8 mouse cellular contexts compared by ENCODE assay signal in the genomic region with DNA sequence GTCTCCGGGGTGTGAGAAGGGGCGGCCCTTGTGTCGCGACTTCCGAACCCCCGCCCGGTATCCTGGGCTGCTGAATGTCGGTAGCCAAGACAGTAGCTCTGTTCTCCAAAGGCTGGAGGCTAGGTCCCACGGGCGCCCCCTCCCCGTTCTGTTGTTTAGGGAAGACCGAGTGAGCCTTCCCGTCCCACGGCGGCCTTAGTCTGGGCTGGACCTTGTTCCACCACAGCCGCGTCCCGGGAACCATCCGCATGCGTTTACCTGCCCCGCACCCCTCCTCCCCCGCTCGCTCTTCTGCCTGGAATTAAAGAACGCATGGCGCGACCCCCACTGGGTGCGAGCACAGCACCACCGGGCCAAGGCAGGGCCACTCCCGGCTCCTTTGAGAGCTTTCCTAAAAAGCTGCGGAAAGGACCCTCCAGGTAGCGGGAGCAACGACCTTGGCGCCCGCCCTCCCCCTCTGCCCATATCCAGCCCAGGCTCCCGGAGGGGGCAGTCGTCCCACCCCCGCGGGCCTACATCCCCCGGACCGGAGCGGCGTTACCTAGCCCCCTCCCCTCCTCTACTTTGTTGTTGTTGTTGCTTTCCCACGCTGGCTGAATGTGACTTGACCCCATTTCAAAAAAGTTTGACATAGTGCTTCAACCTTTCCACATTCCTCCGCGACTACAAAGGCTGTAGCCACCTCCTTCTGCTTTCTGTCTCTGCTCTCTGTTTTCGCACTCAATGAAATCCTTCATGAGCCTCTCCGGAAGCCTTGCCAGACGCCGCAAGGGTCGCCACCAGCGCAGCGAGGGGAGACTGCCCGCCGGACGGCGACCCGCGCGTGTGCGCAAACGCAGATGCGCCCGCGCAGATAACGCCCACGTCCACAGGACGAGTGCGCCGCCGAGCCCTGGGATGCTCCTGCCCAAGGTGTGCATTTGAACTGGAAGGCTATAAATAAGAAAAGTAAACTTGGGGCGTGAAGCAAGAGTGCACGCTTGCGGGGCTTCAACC.
A peak's percentile ranks its signal among the peaks of the same experiment; 100 is the strongest.
DNase-seq lines count a peak whose midpoint lies in the region; ATAC-seq and TF ChIP-seq lines count a peak whose summit lies in the region.

No protein-coding gene starts in this region.

- peak; percentile 14; the same call in 1 of the 2 replicates for ATAC-seq in forebrain, postnatal 0 days
- peak; percentile 44 for ATAC-seq in kidney, embryonic 16.5 days (ENCODE audit: low FRiP score, low TSS enrichment)
- peak; percentile 47 for ATAC-seq in midbrain, embryonic 16.5 days

- TF ChIP-seq CTCF in liver, adult 2 months (IDR thresholded peaks at IDR 0.05; ENCODE audit: low read depth, low read length), result no peak
- no peak for TF ChIP-seq CTCF in bone marrow macrophage, adult 2 months (IDR thresholded peaks at IDR 0.05; ENCODE audit: low read depth, low read length)
- TF ChIP-seq CTCF in forebrain, postnatal 0 days (IDR thresholded peaks at IDR 0.05; ENCODE audit: low read depth), result no peak

- H3K4me1 ChIP-seq in liver, adult 2 months (ENCODE audit: control insufficient read depth, insufficient read depth, low read length), result no peaks in the 10 kb centered on the region; the same call in 1 of the 2 replicates
- H3K4me1 ChIP-seq in bone marrow macrophage, adult 2 months (ENCODE audit: control insufficient read depth, insufficient read depth, low read length), result no peaks in the 10 kb centered on the region
- H3K4me1 ChIP-seq in forebrain, postnatal 0 days (ENCODE audit: insufficient read depth), result 0 out of 2 replicates have a peak, but pooled peaks cover 3% of the 10 kb centered on the region
- H3K4me1 ChIP-seq in kidney, embryonic 16.5 days (ENCODE audit: insufficient read depth, low read length), result peaks cover 9% of the 10 kb centered on the region
- peaks cover 19% of the 10 kb centered on the region for H3K4me1 ChIP-seq in midbrain, embryonic 16.5 days (ENCODE audit: control insufficient read depth, insufficient read depth, low read length)

- under 1% methylated on average over 73 of the region's 73 CpGs for WGBS in liver, adult 2 months
- 2% methylated on average over 73 of the region's 73 CpGs for WGBS in forebrain, postnatal 0 days
- WGBS in kidney, embryonic 16.5 days, result under 1% methylated on average over 73 of the region's 73 CpGs
- WGBS in midbrain, embryonic 16.5 days, result under 1% methylated on average over 67 of the region's 73 CpGs

- DNase-seq in liver, adult 2 months (ENCODE audit: extremely low read depth, low read depth, low spot score), result no peak
- no peak for DNase-seq in liver
- DNase-seq in forebrain, postnatal 0 days, result peak; percentile 3
- DNase-seq in natural killer cell, adult 2 months (ENCODE audit: low spot score in 2 of 2), result no peak
- DNase-seq in spleen, postnatal 36 days (ENCODE audit: low spot score in 2 of 2), result no peak

- peak overlapping the region; percentile 97 for H3K4me2 ChIP-seq in forebrain, postnatal 0 days (ENCODE audit: low read depth)
- peak overlapping the region; percentile 98 for H3K4me2 ChIP-seq in kidney, embryonic 16.5 days (replicated peaks; ENCODE audit: low read depth, low read length)
- peak overlapping the region; percentile 77 for H3K4me2 ChIP-seq in midbrain, embryonic 16.5 days (ENCODE audit: low read length)

- H3K27me3 ChIP-seq in liver, adult 2 months (ENCODE audit: control insufficient read depth, insufficient read depth, low read length), result peaks cover 18% of the 10 kb centered on the region
- H3K27me3 ChIP-seq in forebrain, postnatal 0 days (ENCODE audit: insufficient read depth, low read length), result peaks cover 13% of the 10 kb centered on the region
- peaks cover 19% of the 10 kb centered on the region for H3K27me3 ChIP-seq in kidney, embryonic 16.5 days (ENCODE audit: insufficient read depth, low read length)
- H3K27me3 ChIP-seq in midbrain, embryonic 16.5 days (ENCODE audit: control insufficient read depth, insufficient read depth, low read depth, low read length), result peaks cover 17% of the 10 kb centered on the region

- no peaks in the 10 kb centered on the region for H3K36me3 ChIP-seq in liver, adult 2 months (ENCODE audit: control insufficient read depth, insufficient read depth, low read length)
- H3K36me3 ChIP-seq in forebrain, postnatal 0 days (ENCODE audit: insufficient read depth), result no peaks in the 10 kb centered on the region
- no peaks in the 10 kb centered on the region for H3K36me3 ChIP-seq in kidney, embryonic 16.5 days (ENCODE audit: insufficient read depth, low read length)
- no peaks in the 10 kb centered on the region for H3K36me3 ChIP-seq in midbrain, embryonic 16.5 days (ENCODE audit: control insufficient read depth, insufficient read depth, low read length)

- no peak overlapping the region for H3K27ac ChIP-seq in liver, adult 2 months (replicated peaks; ENCODE audit: insufficient read depth, low read depth, low read length)
- no peak overlapping the region for H3K27ac ChIP-seq in bone marrow macrophage, adult 2 months (ENCODE audit: insufficient read depth, low read depth, low read length)
- H3K27ac ChIP-seq in forebrain, postnatal 0 days (ENCODE audit: low read depth, low read length), result no peak overlapping the region
- no peak overlapping the region for H3K27ac ChIP-seq in kidney, embryonic 16.5 days (ENCODE audit: low read length)
- H3K27ac ChIP-seq in midbrain, embryonic 16.5 days (ENCODE audit: low read length), result no peak overlapping the region

- no peaks in the 10 kb centered on the region for H3K79me2 ChIP-seq in liver, adult 2 months (ENCODE audit: control insufficient read depth, insufficient read depth, low read length)

- 0 out of 2 replicates have a peak overlapping the region, but pooled peaks have one; percentile 17 for H3K9ac ChIP-seq in liver, adult 2 months (ENCODE audit: low read depth, low read length)
- H3K9ac ChIP-seq in forebrain, postnatal 0 days, result no peak overlapping the region
- H3K9ac ChIP-seq in kidney, embryonic 16.5 days (replicated peaks; ENCODE audit: low read length), result peak overlapping the region; percentile 63
- H3K9ac ChIP-seq in midbrain, embryonic 16.5 days (ENCODE audit: low read depth, low read length), result peak overlapping the region; percentile 44

- H3K4me3 ChIP-seq in liver, adult 2 months (ENCODE audit: insufficient read depth, low read depth, low read length), result peak overlapping the region; percentile 59; the same call in 1 of the 2 replicates
- H3K4me3 ChIP-seq in bone marrow macrophage, adult 2 months (ENCODE audit: insufficient read depth, low read length), result peak overlapping the region; percentile 70
- peak overlapping the region; percentile 51 for H3K4me3 ChIP-seq in forebrain, postnatal 0 days (ENCODE audit: low read depth, low read length)
- H3K4me3 ChIP-seq in kidney, embryonic 16.5 days (ENCODE audit: low read length), result peak overlapping the region; percentile 70
- peak overlapping the region; percentile 47 for H3K4me3 ChIP-seq in midbrain, embryonic 16.5 days (ENCODE audit: low read depth, low read length)

- no peaks in the 10 kb centered on the region for H3K9me3 ChIP-seq in forebrain, postnatal 0 days (ENCODE audit: low read length)
- no peaks in the 10 kb centered on the region for H3K9me3 ChIP-seq in kidney, embryonic 16.5 days (ENCODE audit: low read length)
- H3K9me3 ChIP-seq in midbrain, embryonic 16.5 days (replicated peaks; ENCODE audit: control insufficient read depth, low read length, poor library complexity, severe bottlenecking), result no peaks in the 10 kb centered on the region

- TF ChIP-seq POLR2A in liver, adult 2 months (IDR thresholded peaks at IDR 0.05; ENCODE audit: extremely low read depth, insufficient read depth, low read length), result no peak
- no peak for TF ChIP-seq POLR2A in bone marrow macrophage, adult 2 months (IDR thresholded peaks at IDR 0.05; ENCODE audit: borderline replicate concordance, low read depth, low read length)
